Mouse (Mus musculus) bone marrow, adult 2 months (tissue): ENCODE results near the gene Mfap3.

ENCODE experiments used
- CTCF ChIP-seq: fragments of 200-500 bp; IDR thresholded peaks from 2 replicates; pipeline ENCODE4 v1.5.1; 2011; ENCODE audit warnings: low read length, control low read depth; ENCODE audit not compliant: control insufficient read depth, insufficient read depth
- POLR2A ChIP-seq: fragments of 200-500 bp; IDR thresholded peaks from 2 replicates; pipeline ENCODE4 v1.6.1; 2011; ENCODE audit warnings: low read depth, mild to moderate bottlenecking, control low read depth, low read length, borderline replicate concordance; ENCODE audit not compliant: control insufficient read depth

DNA sequence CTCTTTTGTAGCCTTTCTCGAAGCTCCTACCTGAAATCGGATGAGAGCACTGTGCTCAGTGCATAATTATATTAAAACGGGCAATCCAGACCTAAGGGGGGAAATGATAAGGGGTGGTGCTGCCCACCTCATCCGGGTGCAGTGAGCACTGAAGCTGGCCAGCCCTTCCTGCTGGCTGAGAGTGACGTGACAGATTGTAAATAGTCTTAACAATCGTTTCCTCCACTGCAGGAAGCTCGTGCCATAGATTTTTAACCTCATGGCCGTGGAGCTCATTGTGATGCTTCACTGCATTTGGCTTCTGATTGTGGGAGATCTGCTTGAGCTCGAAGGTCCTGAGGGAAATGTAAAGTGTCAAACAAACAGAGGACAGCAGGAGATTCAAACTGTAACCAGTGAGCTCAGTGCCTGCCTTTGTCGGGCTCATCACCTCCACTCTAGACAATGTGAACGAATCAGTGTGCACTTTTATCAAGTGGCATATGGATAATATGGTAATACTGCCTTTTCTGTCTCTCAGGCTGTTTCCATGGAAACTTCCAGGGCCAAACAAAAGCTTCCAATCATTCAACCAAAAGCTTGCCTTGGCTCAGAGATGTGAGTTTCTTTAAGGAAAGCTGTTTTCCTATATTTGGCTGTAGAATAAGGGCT lies 13.0 kb downstream of the Mfap3 start:
- TF ChIP-seq CTCF (no peak), POLR2A (no peak)
